Mouse (Mus musculus) embryonic fibroblast, embryonic 13.5 days (primary cell): ENCODE results near the gene Pdcd6ip.

Source experiments
- CTCF ChIP-seq: IDR thresholded peaks from 2 replicates; pipeline ENCODE4 v1.5.1; 2011; ENCODE audit warnings: mild to moderate bottlenecking, control low read depth, low read length, moderate library complexity, borderline replicate concordance; ENCODE audit not compliant: insufficient read depth
- POLR2A ChIP-seq: IDR thresholded peaks from 2 replicates; pipeline ENCODE4 v1.6.1; 2011; ENCODE audit warnings: low read depth, mild to moderate bottlenecking, control low read depth, low read length, moderate library complexity

DNA sequence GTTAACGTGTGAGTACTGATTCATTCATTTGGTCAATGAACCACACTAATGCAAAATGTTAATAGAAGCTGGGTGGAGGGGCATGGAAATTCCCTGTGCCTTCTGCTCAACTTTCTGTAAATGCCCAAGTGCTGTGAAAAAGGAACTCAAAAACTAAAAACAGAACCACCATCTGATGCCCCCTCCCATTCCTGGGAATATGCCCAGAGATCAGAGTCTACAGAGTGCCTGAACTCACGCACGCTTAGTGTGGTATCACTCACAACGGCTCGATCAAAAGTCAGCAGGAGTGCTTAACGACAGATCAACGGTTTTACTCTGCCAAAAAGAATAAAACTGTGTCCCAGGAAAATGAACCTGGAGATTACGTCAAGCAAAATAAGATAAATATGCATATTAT, 57.3 kb downstream of the Pdcd6ip start:
- TF ChIP-seq CTCF (no peak), POLR2A (no peak)
